In the genomic region with DNA sequence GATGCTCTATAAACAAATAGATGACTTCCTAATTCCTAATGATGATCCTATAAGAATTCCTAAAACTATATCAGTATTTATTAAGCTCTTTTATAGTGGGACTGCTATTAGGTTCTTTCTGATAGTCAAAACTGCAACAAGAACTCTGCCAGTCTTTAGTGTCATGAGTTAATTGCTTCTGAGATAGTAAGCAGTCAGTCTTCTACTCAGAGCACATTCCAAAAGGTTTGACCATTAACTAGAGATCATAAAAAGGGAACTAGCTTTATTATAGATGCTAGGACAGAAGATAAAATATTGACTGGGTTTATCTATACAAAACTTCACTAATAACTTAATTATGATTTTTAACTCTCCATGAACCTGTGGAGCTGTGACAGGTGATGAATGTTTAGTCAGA, we compare ENCODE assay signal across 5 mouse cellular contexts. TPM values are rescaled to one million over a fixed set of nuclear protein-coding genes. Genes with fewer than 3 reads are reported as not detected.
ATAC-seq and TF ChIP-seq lines count a peak whose summit lies in the region.
"Not testable (repeated sequence)": the region's sequence is repeated elsewhere in the genome, so short reads cannot be mapped to it uniquely, and the experiment has no call there.
"Had no signal": no experiment of that assay in that cellular context is flagged by ENCODE, and none has a peak within 500 bp of the region (broad histone marks: within the 10 kb centered on the region; RNA-seq: fewer than 3 reads in every experiment).

No protein-coding gene starts in this region.

- not testable (repeated sequence) for H3K36me3 ChIP-seq in intestine, embryonic 15.5 days; intestine, embryonic 16.5 days (ENCODE audit: control insufficient read depth, insufficient read depth, low read length); intestine, postnatal 0 days (ENCODE audit: control insufficient read depth, insufficient read depth)

- H3K9ac ChIP-seq in intestine, embryonic 15.5 days; intestine, embryonic 16.5 days (ENCODE audit: low read depth, low read length); intestine, postnatal 0 days (ENCODE audit: low read depth, low read length): not testable (repeated sequence)

- not testable (repeated sequence) for H3K9me3 ChIP-seq in intestine, embryonic 15.5 days; intestine, embryonic 16.5 days (ENCODE audit: control insufficient read depth, low read length); intestine, postnatal 0 days (ENCODE audit: control insufficient read depth)

- not testable (repeated sequence) for TF ChIP-seq CTCF in intestine, postnatal 0 days (IDR thresholded peaks at IDR 0.05; ENCODE audit: low read depth)

- H3K4me2 ChIP-seq in intestine, embryonic 15.5 days (replicated peaks); intestine, embryonic 16.5 days (ENCODE audit: low read depth, low read length): not testable (repeated sequence)
- 0 out of 2 replicates have a peak overlapping the region, but pooled peaks have one; percentile 6 for H3K4me2 ChIP-seq in intestine, postnatal 0 days (replicated peaks; ENCODE audit: low read depth)

- not testable (repeated sequence) for H3K4me3 ChIP-seq in intestine, embryonic 15.5 days (replicated peaks); intestine, embryonic 16.5 days (ENCODE audit: low read length); intestine, postnatal 0 days (ENCODE audit: low read depth, low read length)

- not testable (repeated sequence) for H3K27me3 ChIP-seq in intestine, embryonic 15.5 days (replicated peaks); intestine, embryonic 16.5 days (replicated peaks; ENCODE audit: control insufficient read depth, insufficient read depth, low read length); intestine, postnatal 0 days (replicated peaks; ENCODE audit: control insufficient read depth, insufficient read depth, low read length)

- ATAC-seq in intestine, embryonic 15.5 days: peak; percentile 56; the same call in 1 of the 2 replicates
- peak; percentile 57; the same call in 1 of the 2 replicates for ATAC-seq in intestine, embryonic 16.5 days
- not testable (repeated sequence) for ATAC-seq in intestine, postnatal 0 days

- H3K27ac ChIP-seq in intestine, embryonic 15.5 days; intestine, embryonic 16.5 days (ENCODE audit: low read length); intestine, postnatal 0 days (ENCODE audit: low read depth, low read length): not testable (repeated sequence)

- peaks cover 14% of the 10 kb centered on the region for H3K4me1 ChIP-seq in intestine, embryonic 15.5 days (replicated peaks)
- H3K4me1 ChIP-seq in intestine, embryonic 16.5 days (ENCODE audit: control insufficient read depth, insufficient read depth, low read length): peaks cover 18% of the 10 kb centered on the region
- not testable (repeated sequence) for H3K4me1 ChIP-seq in intestine, postnatal 0 days (replicated peaks; ENCODE audit: control insufficient read depth, insufficient read depth, low read length)

RNA-seq across cellular contexts. Expression of a gene that starts 18.7 kb away (rescaled TPM):
- 2.6 and 2.7 TPM in 2 replicates for polyA plus RNA-seq in intestine, embryonic 15.5 days (2015; fragmentation: Nextera tagmentation; extraction: Ambion mirVana)
- polyA plus RNA-seq in intestine, embryonic 16.5 days (2015; fragmentation: Nextera tagmentation; extraction: Ambion mirVana): 2.3 and 2.4 TPM in 2 replicates
- polyA plus RNA-seq in intestine, postnatal 0 days (2015; fragmentation: Nextera tagmentation; extraction: Ambion mirVana): 0.63 and 1.0 TPM in 2 replicates
- polyA plus RNA-seq: activated CD4-positive, CD25-positive, alpha-beta regulatory T cell, adult 4 months had no signal

RNA-seq across cellular contexts. Expression of a gene that starts 38.8 kb away (rescaled TPM):
- 3.4 TPM in 2 replicates for polyA plus RNA-seq in intestine, embryonic 15.5 days (2015; fragmentation: Nextera tagmentation; extraction: Ambion mirVana)
- 3.4 and 4.2 TPM in 2 replicates for polyA plus RNA-seq in intestine, embryonic 16.5 days (2015; fragmentation: Nextera tagmentation; extraction: Ambion mirVana)
- polyA plus RNA-seq in intestine, postnatal 0 days (2015; fragmentation: Nextera tagmentation; extraction: Ambion mirVana): 1.5 and 2.1 TPM in 2 replicates
- polyA plus RNA-seq: C2C12 had no signal
